ENCODE assay signal across 8 mouse cellular contexts in the genomic region with DNA sequence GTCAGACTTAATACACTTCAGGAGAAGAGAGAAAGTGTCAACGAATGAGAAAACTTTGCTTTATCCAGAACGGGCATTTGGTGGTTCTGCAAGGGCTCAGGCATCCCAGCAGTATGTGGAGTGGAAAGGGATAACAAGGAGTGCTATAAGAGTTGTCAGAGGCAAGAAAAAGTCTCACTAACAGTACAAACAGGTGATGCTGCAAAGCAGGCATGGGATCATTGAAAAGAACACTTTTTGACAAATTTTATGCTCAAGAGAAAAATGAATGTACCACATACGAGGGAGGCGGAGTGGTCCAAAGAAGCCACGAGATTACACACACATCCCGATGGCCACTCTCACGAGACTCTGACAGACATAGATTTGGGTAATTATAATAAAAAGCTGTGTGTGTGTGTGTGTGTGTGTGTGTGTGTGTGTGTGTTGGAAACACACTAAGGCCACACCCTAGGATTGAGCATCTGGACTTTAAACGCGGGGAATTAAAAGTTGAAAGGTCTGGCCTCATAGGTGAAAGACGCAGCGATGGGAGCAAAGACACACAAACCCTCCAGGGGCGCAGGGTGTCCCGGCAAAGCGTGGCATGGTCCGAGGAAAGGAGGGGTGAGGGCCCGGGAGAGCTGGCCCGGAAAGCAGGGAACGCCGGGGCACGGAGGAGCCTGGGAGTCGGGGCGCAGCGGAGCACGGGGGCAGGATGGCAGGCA.
DNase-seq lines count a peak whose midpoint lies in the region; ATAC-seq and TF ChIP-seq lines count a peak whose summit lies in the region.

No protein-coding gene starts in this region.

- H3K36me3 ChIP-seq in megakaryocyte, embryonic 14.5 days (replicated peaks; ENCODE audit: low read length) = no peaks in the 10 kb centered on the region
- H3K36me3 ChIP-seq in forebrain, postnatal 0 days (ENCODE audit: insufficient read depth) = no peaks in the 10 kb centered on the region
- no peaks in the 10 kb centered on the region for H3K36me3 ChIP-seq in limb, embryonic 15.5 days
- H3K36me3 ChIP-seq in neural tube, embryonic 13.5 days = no peaks in the 10 kb centered on the region

- peak overlapping the region; percentile 77 for H3K4me2 ChIP-seq in forebrain, postnatal 0 days (ENCODE audit: low read depth)
- peak overlapping the region; percentile 75 for H3K4me2 ChIP-seq in limb, embryonic 15.5 days
- peak overlapping the region; percentile 77 for H3K4me2 ChIP-seq in neural tube, embryonic 13.5 days

- ATAC-seq in megakaryocyte, adult 5-6 weeks (ENCODE audit: poor library complexity, severe bottlenecking) = no peak
- peak; percentile 15; the same call in 1 of the 2 replicates for ATAC-seq in forebrain, postnatal 0 days
- ATAC-seq in limb, embryonic 15.5 days (ENCODE audit: insufficient number of reproducible peaks, low FRiP score, low TSS enrichment, low read depth) = no peak
- ATAC-seq in neural tube, embryonic 13.5 days (ENCODE audit: low read depth) = no peak; the same call in 1 of the 2 replicates

- WGBS in forebrain, postnatal 0 days = 2% methylated on average over 24 of the region's 24 CpGs
- under 1% methylated on average over 24 of the region's 24 CpGs for WGBS in limb, embryonic 15.5 days
- WGBS in neural tube, embryonic 13.5 days = 1% methylated on average over 23 of the region's 24 CpGs

- H3K27me3 ChIP-seq in megakaryocyte, embryonic 14.5 days (replicated peaks) = no peaks in the 10 kb centered on the region
- H3K27me3 ChIP-seq in forebrain, postnatal 0 days (ENCODE audit: insufficient read depth, low read length) = no peaks in the 10 kb centered on the region
- no peaks in the 10 kb centered on the region for H3K27me3 ChIP-seq in limb, embryonic 15.5 days
- no peaks in the 10 kb centered on the region for H3K27me3 ChIP-seq in neural tube, embryonic 13.5 days

- H3K4me3 ChIP-seq in megakaryocyte, embryonic 14.5 days (replicated peaks) = peak overlapping the region; percentile 96
- H3K4me3 ChIP-seq in forebrain, postnatal 0 days (ENCODE audit: low read depth, low read length) = peak overlapping the region; percentile 88
- H3K4me3 ChIP-seq in limb, embryonic 15.5 days = peak overlapping the region; percentile 70
- peak overlapping the region; percentile 88 for H3K4me3 ChIP-seq in neural tube, embryonic 13.5 days

- peaks cover 37% of the 10 kb centered on the region for H3K4me1 ChIP-seq in megakaryocyte, embryonic 14.5 days
- H3K4me1 ChIP-seq in forebrain, postnatal 0 days (ENCODE audit: insufficient read depth) = peaks cover 27% of the 10 kb centered on the region
- peaks cover 14% of the 10 kb centered on the region for H3K4me1 ChIP-seq in limb, embryonic 15.5 days
- H3K4me1 ChIP-seq in neural tube, embryonic 13.5 days (replicated peaks) = peaks cover 27% of the 10 kb centered on the region

- peak overlapping the region; percentile 97 for H3K9ac ChIP-seq in forebrain, postnatal 0 days
- H3K9ac ChIP-seq in limb, embryonic 15.5 days = peak overlapping the region; percentile 69
- peak overlapping the region; percentile 93 for H3K9ac ChIP-seq in neural tube, embryonic 13.5 days

- H3K27ac ChIP-seq in forebrain, postnatal 0 days (ENCODE audit: low read depth, low read length) = peak overlapping the region; percentile 96
- H3K27ac ChIP-seq in limb, embryonic 15.5 days = peak overlapping the region; percentile 89
- H3K27ac ChIP-seq in neural tube, embryonic 13.5 days (replicated peaks) = peak overlapping the region; percentile 97

- no peaks in the 10 kb centered on the region for H3K9me3 ChIP-seq in megakaryocyte, embryonic 14.5 days
- no peaks in the 10 kb centered on the region for H3K9me3 ChIP-seq in forebrain, postnatal 0 days (ENCODE audit: low read length)
- no peaks in the 10 kb centered on the region for H3K9me3 ChIP-seq in limb, embryonic 15.5 days
- no peaks in the 10 kb centered on the region for H3K9me3 ChIP-seq in neural tube, embryonic 13.5 days

- DNase-seq in c-Kit-positive CD71-positive TER-119-positive erythroid progenitor cells, embryonic 14.5 days (ENCODE audit: low spot score) = peak; percentile 29
- DNase-seq in forebrain, postnatal 0 days = peak; percentile 58
- no peak for DNase-seq in left cerebral cortex, adult 18-20 months (ENCODE audit: low spot score in 2 of 2)
- no peak for DNase-seq in spleen, postnatal 36 days (ENCODE audit: low spot score in 2 of 2)

- TF ChIP-seq CTCF in forebrain, postnatal 0 days (IDR thresholded peaks at IDR 0.05; ENCODE audit: low read depth) = peak; percentile 19; the same call in 1 of the 2 replicates

Comparison
In these comparisons a context has a peak if more than half of its experiments do, and no peak if none do; other contexts are left out.
1. DNase-seq: peak in c-Kit-positive CD71-positive TER-119-positive erythroid progenitor cells, embryonic 14.5 days (single experiment) and forebrain, postnatal 0 days (single experiment); none in left cerebral cortex, adult 18-20 months (0 of 2) and spleen, postnatal 36 days (0 of 2).
2. Peak in every context shown above with its lines, with median percentiles within 50 percentile points of each other: H3K4me3 ChIP-seq, H3K27ac ChIP-seq, H3K4me2 ChIP-seq and H3K9ac ChIP-seq.